Mouse (Mus musculus): ENCODE measurements around the gene Surf4.

GRCm38 (mm10) chr2:26895898-26896297, 37.8 kb downstream of the Surf4 start:
- no peak for TF ChIP-seq CTCF (IDR thresholded peaks at IDR 0.05; ENCODE audit: borderline replicate concordance, insufficient read depth, low read depth, low read length)
- no peak for TF ChIP-seq POLR2A (IDR thresholded peaks at IDR 0.05; ENCODE audit: borderline replicate concordance, insufficient read depth, low read length)
